Mouse (Mus musculus) ES-CJ7 (cell line): ENCODE results near the gene Gpr1.

Experiments
- DNase-seq: peaks from one replicate; pipeline ENCODE4 v3.0.0; 2011; ENCODE audit warnings: low read depth, low spot score

The Gpr1 gene

DNA sequence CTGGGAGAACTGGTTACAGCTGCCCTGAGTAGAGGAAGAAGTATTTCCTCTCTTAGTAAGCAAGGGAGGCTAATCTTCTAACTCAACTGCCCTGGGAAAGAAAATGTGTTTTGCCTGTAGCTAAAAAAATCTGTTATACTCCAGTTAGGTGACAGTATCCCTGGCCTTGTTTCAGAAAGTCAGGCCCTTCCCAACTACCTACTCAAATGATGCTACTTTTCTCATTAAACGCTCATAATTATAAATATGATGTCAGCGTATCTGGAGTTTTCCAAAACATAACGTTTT, at the start of gene Gpr1:
Gene Gpr1, minus strand, starts transcription at position 273 of the 288 bp plus-strand sequence.
- DNase-seq = no peak

DNA sequence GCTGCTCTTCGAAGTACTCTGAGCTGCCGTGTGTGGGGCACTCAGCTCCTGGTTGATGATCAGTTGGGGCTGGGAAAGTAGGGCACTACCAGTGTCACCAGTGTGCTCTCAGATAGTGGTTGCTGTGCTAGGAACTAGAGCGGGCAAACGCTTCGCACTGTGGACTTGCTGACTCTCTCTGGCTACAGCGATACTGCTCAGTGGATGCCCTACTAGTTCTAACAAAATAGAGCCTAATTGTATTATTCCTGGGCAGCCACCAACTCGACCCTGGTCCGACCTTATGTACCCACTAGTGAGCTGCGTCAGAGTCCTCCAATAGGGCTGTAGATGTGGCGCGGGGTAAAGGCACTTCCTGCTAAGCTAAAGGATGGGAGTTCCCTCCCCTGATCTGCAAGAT, 49.3 kb upstream of the Gpr1 start:
- no peak for DNase-seq

GRCm38 (mm10) chr1:63261041-63261590, 46.8 kb upstream of the Gpr1 start:
- DNase-seq = no peak

GRCm38 (mm10) chr1:63260742-63261033, 46.3 kb upstream of the Gpr1 start:
- DNase-seq = peak; percentile 52

DNA sequence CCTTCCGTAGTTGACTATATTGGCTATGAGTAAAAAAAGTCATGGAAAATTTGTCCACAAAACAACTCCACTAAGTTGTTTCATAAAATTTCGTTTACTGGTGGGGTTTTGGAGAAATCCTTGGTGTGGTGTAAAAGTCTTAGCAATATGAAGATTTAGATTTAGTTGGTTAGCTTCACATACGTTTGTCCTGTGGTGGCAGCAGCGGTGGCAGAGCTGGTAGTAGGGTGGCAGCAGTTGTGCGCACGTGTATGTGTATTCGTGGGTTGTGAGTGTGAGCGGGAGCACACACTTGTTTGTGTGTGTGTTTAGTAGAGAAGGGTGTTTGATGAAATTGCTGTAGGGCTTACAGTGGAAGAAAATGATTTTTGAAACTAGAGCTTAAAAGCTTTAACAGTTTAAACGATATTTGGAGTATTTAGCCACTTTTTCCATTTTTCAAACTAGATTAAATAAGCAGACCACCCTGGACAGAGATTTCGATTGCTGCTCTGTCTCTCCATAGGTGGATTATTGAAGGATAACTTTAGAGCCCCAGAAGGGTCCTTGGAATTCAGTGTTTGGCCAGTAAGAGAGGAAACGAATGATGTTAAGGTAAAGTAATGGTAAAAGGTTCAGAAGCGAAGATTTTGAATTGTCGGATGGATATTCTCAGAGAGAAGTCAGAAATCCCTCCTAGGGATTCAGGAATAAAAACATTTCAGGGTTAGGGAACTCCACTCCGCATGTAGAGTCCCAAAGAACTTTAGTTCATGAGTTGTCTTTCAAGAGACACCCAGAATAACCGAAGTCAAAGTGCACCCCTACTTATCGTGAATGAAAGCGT, 45.8 kb upstream of the Gpr1 start:
- DNase-seq = no peak

DNA sequence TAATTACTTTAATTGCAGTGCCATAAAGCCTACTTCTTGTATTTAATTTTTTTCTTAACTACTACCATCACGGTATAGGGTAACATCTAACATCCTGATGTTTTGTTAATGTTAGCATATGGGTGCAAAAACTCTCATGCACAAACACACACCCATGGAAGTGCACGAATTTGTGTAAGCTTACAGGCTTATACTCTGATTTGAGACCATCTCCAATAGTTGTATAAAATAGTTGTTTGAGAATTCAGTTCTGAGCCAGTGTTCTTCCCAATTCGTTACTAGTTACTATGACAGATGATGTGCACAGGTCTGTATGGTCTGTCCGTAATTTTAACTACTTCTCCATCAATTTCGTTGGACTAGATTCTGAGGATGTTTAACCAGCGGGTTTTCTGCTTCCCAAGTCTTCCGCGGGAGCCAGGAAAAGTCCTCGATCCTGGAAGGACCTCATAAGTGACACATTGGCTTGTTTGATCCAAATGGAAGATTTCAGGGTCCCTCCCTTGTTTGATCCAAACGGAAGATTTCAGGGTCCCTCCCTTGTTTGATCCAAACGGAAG, 45.0 kb upstream of the Gpr1 start:
- no peak for DNase-seq

DNA sequence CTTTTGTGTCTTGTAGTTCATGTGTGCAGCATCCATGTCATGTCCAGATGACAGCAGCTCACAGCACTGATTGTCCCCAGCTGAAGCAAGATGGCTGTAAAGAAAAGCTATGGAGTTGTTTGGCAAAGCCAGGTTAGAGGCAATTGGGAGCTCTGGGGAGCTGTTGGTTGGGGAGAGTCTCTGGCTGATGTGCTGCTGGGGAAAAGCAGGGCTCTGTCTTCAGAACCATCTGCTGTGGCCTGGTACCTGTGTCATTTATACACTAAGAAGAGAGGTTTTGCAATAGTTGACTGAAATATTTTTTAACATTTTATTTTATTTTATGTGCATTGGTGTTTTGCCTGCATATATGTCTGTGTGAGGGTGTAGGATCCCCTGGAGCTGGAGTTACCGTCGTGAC, 44.2 kb upstream of the Gpr1 start:
- DNase-seq = no peak

DNA sequence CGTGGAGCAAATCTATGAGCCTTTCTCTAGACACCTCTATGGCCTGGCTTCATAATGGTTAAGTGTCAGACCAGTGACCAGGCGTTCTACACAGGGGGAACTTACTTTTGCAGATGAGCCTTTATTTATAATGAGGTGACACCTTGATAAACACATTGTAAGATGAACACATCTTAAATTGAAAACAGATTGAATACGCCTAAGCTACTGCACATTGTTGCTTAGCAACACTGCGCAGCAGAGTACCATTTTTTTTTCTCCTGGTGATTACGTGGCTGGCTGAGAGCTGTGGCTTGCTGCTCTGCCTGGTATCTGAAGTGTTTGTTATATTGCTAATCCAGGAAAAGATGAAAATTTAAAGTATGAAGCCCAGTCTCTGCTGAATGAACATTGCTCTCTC, 41.7 kb upstream of the Gpr1 start:
- DNase-seq = no peak

DNA sequence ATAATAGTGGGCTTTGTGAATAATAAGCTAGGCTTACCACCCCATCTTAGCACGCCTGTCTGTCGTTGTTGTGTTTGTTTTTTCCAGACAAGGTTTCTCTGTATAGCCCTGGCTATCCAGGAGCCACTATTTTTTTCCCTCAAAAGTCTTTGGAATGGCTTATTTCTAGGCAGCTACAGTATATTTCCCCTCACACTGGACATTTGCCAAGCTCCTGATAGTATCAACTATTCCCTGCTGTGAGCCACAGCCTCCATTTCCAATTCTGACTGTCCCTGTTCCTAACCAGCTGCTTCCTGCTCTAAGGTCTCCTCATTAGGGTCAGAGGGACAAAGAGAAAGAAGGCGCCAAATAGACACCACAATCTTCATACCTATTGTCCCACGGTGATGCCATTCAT, 40.8 kb upstream of the Gpr1 start:
- DNase-seq = no peak

GRCm38 (mm10) chr1:63253291-63253690, 38.9 kb upstream of the Gpr1 start:
- DNase-seq = no peak

DNA sequence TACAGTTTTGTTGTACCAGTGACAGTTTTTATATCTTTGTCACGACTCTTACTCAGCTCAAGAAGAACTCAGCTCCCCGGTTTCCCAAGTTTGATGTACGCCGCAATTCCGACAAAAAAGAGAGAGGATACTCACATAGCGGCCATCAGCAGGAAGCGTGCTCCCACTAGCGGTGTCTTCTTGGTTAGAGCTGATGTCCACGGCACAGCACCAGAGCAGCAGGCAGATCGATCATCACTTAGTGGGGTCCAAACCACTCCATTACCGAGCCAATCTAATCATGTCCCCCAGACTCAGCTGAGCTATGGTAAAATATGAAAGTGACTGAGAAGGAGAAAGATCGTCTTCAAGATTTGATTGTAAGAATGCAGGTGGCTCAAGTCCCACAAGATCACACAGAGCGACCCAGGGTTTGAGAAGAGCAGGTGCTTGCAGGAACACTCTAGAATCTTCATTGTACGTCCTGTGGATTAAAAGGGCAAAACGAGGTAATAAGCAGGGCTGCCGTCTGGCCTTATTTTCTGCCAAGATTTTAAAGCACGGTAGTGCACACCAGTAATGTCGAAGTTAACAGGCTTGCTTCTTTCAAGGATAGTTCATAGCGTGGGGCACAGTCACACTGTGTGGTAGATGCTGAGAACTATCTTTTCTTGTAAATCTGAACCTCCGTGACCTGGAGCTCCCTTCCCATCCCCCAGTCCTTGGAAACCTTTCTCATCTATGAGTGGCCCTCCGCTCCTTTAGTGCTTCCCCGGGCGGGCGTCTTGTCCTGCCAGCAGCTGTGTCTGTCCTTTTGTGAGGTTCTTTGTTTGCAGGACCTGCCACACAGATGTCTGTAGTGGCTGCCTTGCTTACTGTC, 38.2 kb upstream of the Gpr1 start:
- DNase-seq = no peak

GRCm38 (mm10) chr1:63249261-63249660, 34.9 kb upstream of the Gpr1 start:
- DNase-seq = no peak

DNA sequence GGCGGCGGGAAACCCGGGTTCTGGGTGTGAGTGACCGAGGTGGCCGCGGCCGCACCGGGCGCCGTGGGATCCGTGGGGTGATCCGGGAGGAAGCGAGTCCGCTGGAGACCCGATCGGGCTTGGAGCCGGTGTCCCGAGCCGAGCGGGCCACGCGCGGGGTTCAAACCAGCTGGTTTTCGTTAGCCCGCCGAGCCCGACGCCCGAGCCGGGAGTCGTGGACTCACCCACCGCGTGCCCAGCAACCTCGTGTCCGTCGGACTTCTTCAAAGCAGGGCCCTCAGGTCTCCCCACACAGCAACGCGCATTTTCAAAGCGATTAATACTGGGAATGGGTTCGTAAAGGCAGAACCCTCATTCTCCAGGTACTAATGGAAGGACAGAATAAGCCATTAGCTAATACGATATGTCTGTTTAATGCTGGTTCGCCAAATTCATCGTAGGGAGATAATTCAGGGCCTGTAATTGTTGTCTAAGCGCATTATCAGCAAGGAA, 34.1 kb upstream of the Gpr1 start:
- DNase-seq = peak; percentile 29

GRCm38 (mm10) chr1:63247831-63248359, 33.6 kb upstream of the Gpr1 start:
- peak; percentile 86 for DNase-seq

DNA sequence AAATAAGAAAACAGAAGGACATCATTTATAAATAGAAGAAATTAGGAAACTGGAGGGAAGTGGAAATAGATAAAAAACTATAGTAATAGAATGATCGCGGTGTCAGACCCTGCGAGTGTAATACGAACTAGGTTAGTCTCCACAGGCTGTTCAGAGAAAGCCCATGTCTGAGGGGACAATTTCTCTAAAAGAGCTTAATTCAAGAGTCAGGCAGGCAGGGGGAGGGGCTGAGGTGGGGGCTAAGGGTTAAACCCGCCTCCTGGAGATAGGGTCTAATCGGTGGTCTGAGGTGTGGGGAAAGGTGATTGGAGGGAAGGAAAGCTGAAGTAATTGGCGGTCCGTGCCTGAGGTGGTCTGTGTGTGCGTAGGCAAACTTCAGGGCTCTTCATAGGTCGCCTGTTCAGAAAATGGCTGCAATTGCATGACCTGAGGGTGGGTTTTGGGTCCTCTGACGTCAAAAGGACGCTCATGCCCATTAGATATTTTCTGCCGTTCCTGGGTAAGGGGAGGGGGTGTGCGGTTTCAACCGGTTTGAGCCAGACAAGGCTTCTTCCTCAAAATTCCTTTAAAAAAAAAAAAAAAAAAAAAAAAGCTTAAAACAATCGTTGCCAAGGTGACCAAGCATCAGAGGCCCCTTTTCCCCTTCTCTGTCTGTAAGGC, 32.6 kb upstream of the Gpr1 start:
- DNase-seq = peak; percentile 99

DNA sequence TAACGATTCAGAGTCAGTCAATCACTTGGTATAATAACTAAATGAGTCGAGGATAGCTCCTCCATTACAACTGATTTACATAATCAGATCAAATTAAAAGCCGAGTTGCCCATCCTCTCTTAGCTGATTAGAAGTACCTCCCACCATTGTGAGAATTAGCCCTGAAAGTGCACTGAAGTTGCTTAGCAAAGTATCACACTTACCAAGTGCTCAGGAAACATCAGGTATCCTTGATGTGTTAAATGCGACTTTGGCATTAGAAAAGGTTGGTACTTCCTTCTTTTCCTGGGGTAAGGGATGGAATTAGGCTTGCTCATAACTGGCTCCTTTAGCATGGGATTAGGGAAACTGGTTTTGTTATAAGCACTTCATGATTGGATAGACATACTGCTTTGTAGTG, 29.5 kb upstream of the Gpr1 start:
- peak; percentile 57 for DNase-seq

GRCm38 (mm10) chr1:63239751-63240150, 25.4 kb upstream of the Gpr1 start:
- no peak for DNase-seq

GRCm38 (mm10) chr1:63239305-63239704, 25.0 kb upstream of the Gpr1 start:
- DNase-seq = peak; percentile 69

DNA sequence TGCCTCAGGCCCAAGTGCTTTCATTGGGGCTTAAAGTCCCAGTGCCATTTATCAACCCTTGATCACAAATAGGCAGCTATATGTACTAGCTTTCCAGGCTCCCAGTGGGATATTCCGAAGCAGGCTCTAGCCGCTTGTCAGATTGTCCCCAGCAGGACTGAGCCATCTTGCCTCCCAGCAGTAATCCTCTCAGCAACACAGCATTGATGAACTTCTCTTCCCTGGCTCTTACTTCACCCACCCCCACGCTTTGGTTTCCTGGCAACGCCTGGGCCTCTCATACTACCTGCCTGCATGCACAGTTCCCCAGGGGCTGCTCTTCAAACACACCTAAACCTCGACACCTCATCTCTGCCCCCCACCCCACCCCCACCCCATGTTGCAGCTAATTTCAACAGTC, 23.0 kb upstream of the Gpr1 start:
- no peak for DNase-seq

GRCm38 (mm10) chr1:63227241-63227640, 12.9 kb upstream of the Gpr1 start:
- no peak for DNase-seq

DNA sequence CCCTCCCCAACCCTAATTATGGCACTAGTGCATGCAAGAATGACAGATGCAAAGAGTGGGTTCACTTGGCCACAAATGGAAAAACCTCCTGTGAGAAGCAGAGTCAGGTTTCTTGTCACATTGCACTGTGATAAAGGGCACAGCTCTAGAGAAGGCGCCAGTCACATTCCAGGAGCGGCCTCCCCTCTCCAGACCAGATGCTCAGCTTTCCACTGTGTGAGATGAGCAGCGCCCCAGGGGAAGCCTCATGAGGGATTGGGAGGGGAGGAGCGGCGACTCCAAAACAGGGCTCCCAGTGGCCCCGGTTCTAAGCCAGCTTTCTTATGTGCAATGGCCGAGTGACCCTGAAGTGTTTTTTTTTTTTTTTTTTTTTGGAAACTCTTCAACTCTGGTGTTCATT, 11.5 kb upstream of the Gpr1 start:
- peak; percentile 55 for DNase-seq

DNA sequence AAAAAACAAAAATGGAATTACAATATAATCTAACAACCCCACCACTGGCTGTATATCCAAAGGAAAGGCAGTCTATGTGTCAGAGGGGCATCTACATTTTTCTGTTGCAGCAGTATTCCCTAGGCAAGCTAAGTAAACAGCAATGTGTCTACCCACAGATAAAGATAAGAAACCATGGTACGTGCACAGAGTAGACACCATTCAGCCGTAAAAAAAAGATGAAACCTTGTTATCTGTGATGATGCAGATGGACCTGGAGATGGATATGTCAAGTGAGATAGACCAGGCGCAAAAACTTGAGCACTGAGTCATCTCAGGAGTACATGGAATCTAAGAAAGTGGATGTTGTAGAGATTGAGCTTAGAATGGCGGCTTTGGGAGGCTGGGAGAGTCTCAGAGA, 10.7 kb upstream of the Gpr1 start:
- DNase-seq = no peak
